Mouse (Mus musculus) C3H10T1/2 (cell line): ENCODE measurements around the gene Pus7. TPM values are rescaled to one million over a fixed set of nuclear protein-coding genes. Genes with fewer than 3 reads are reported as not detected.

Experiments
- polyA plus RNA-seq, 2 experiments: library from polyadenylated mRNA; unstranded; fragments of >200 nt; fragmentation: generic; extraction: Trizol; gene quantifications; one replicate each; pipeline ENCODE4 v1.2.1; 2012; ENCODE audit warnings: missing spikeins in 2 of 2

Pus7 gene
- 1 to 10 TPM; 1.4 to 8.1 TPM for polyA plus RNA-seq

DNA sequence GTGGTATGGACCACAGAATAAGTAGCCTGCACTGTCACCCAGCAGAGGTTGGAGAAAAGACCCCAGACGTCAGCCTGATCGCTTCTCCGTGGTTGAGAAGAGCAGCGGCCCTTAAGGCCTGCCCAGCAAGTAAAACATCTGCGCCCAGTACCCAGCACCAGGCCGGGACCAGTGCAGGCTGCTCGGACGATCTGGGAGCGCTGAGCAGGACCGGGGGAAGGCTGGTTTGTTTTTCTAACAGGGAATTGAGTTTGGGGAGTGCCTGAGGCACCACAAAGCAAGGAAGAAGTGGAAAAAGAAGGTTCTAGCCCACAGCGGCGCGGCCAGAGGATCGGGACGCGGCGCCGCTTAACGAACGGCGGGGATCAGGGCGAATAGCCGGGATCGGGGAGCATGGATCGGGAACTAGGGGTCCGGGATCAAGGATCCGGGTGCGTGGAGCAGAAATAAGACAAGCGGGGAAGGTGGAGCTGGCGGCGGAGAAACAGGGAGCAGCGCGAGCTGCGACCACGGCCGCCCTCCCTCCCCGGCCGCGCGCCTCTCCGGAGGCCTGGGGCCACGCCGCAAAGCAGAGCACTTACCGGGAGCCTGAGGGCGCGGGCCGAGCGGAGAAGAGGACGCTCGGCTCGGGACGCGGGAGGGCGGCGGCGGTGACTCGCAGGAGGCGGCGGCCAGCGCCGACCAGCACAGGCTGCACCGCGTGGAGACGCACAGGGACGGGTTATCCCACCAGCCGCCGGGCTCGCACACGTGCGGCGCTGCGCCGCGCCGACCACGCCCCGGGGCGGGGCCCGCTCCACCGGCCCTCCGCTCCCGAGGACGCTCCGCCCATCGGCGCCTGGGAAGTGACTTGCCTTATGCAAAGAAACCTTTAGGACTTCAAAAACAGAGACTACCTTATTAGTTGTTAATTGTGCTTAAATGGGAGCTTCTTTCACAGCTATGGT, at the start of gene Pus7:
Gene Pus7, minus strand, starts transcription at position 781 of the 947 bp plus-strand sequence.

DNA sequence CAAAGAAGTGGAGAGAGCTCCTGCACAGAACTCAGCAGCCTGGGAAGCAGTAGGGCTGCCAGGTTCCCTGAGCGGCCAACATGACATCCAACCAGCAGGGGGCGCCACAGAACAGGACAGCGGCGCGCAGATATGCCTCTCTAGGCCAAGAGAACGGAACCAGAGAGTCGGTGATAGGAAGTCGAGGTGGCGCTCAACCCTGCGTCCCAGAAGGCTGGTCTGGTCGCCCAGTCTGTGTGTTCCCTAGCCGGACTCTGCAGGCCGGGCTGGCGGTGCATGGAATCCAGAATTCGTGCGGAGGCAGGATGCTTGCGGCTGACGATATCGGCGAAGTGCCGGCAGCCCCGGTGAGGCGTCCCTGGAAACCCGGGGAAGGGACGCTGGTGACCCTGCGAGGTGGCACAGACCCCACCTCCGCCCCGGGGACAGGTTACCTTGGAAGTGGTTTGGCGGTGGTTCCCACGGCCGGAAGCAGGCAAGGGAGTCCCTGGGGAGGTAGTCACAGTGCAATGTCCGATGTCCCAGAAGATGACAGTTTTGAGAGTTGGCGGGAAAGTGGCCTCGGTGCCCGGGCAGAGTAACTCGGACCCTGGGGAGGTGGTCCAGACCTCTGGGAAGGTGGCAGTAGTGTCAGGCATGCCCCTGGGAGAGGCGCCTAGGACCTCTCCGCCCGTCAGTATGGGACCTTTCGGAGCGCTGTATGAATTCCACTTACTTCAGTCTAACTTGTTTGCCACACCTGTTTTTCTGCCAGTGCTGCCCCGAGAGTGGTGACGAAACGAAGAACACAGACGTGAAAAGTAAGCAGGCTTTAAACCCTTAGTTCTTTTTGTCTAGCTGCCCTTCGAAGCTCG, 4.3 kb upstream of the Pus7 start, which contains the start of gene Rint1:
Gene Rint1, plus strand, starts transcription at position 176 of the 854 bp plus-strand sequence.

Other genes starting within 250 kb of the Pus7 start
- 10 to 100 TPM in 1 of 2 experiments, 1 to 10 TPM in 1; 1.2 to 11.8 TPM for gene Srpk2, start 99.1 kb downstream of the Pus7 start, polyA plus RNA-seq
- gene Rint1, start 4.0 kb upstream of the Pus7 start, polyA plus RNA-seq: 10 to 100 TPM in 1 of 2 experiments, 1 to 10 TPM in 1; 3.5 to 16.0 TPM
- 100 to 1,000 TPM; 117 to 189 TPM for gene Tomm7, start 60.5 kb upstream of the Pus7 start, polyA plus RNA-seq
- gene Fam126a, start 247.0 kb upstream of the Pus7 start, polyA plus RNA-seq: 10 to 100 TPM in 1 of 2 experiments, 1 to 10 TPM in 1; 1.8 to 12.4 TPM